Mouse (Mus musculus): ENCODE results near the gene Lrmp. TPM values are rescaled to one million over a fixed set of nuclear protein-coding genes. Genes with fewer than 3 reads are reported as not detected.

Lrmp gene
- polyA plus RNA-seq, 1 experiment: 1.9 TPM

DNA sequence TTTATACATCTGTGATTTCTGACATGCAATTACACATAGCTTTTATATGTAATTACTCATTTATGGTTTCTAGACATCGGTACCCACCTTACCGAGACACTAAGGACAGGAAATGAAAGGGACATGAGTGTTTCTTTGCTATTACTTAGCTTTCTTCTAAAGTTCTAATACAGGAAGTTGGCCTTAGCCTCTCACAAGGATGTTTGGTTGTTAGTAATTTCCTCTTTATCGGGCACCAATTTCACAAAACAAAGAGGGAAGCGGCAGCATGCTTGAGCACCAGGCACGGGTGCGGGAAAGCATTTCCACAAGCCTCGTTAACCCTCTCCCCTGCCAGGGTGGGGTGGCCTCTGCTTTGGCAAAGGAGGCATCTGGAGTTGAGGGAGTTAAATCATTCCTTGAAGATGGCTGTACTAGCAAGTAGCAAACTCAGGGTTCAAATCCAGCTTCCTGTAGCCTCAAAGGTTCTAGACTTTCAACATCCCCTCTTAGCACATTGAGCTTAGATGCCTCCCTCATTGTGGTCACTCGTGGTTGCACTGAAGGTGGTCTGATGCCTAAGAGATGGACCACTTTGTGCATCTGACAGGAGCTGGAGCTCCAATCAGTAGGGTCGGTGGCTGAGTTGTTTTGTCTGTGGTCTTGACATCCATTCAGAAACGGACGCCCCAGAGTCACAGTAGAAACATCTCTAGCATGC is 24.5 kb downstream of the Lrmp start:
- Histone ChIP-seq H3K27ac (replicated peaks; ENCODE audit: low read depth, low read length) (peak overlapping the region; percentile 14), H3K4me1 (ENCODE audit: control insufficient read depth, insufficient read depth, insufficient read length, low read length) (peaks cover 4% of the 10 kb centered on the region; the same call in 1 of the 2 replicates)

DNA sequence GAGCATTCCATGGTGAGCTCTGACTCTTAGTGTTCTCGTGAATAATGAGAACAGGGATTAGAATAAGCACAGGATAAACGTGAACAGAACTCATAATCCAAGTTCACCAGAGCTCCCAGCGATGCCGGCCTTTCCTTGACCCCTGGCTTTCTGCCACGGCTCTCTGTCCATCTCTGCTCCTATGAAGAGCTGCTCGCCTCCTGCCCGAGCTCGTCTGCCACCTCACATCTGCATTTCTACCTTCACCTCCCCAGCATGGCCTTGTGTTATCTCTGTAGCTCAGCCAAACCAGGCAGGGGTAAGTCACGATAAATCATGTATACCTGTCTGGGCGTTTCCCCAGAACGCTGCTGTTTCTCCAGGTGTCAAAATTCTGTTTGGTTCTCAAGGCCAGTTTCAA is 25.3 kb downstream of the Lrmp start:
- no peak overlapping the region for H3K27ac ChIP-seq (replicated peaks; ENCODE audit: low read depth, low read length)
- H3K4me1 ChIP-seq (ENCODE audit: control insufficient read depth, insufficient read depth, insufficient read length, low read length): peaks cover 2% of the 10 kb centered on the region; the same call in 1 of the 2 replicates

More for the DNA sequence above, 24.5 kb downstream of the Lrmp start:
- no peak overlapping the region for H3K4me3 ChIP-seq (ENCODE audit: insufficient read depth, low read depth, low read length)

DNA sequence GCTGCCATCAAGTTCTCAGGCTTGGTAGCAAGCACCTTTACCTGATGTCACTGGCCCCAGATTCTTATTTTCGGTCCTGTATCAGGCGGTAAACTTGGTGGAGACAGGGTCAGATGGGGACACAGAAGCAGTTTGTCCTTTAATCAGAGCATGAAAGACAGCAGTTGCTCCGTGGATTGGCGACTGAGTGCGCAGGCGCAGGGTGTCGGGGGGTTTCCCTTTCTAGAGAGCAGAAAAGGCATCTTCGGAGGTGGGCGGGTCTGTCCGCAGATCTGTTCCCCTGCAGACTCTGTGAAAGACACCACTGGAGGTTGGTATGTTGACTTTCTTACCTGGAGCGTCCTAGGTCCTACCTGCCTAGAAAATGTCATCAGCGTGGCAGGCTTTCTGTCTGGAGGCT is 26.4 kb downstream of the Lrmp start:
- peaks cover 2% of the 10 kb centered on the region; the same call in 1 of the 2 replicates for H3K4me1 ChIP-seq (ENCODE audit: control insufficient read depth, insufficient read depth, insufficient read length, low read length)
- H3K4me3 ChIP-seq (ENCODE audit: insufficient read depth, low read depth, low read length): no peak overlapping the region
- H3K27ac ChIP-seq (replicated peaks; ENCODE audit: low read depth, low read length): no peak overlapping the region

More for the DNA sequence above, 25.3 kb downstream of the Lrmp start:
- no peak overlapping the region for H3K4me3 ChIP-seq (ENCODE audit: insufficient read depth, low read depth, low read length)

DNA sequence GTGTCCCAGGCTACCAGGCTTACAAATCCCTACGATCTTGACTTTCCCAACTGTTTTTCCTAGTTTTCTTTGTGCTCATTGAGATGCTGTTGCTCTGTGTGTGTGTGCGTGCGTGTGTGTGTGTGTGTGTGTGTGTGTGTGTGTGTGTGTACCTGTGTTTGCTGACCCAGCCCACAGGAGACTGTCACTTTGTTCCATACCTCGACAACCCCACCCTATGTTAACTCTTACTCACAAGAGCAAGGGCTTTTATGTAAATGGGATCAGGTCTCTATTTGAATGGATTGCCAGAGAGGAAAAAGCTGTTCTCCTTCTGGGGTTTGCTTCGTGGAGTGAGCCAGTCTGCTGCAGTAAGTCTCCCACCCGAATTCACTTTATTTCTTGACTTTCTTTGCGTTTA is 29.7 kb downstream of the Lrmp start:
- Histone ChIP-seq H3K27ac (replicated peaks; ENCODE audit: low read depth, low read length) (no peak overlapping the region), H3K4me3 (ENCODE audit: insufficient read depth, low read depth, low read length) (no peak overlapping the region), H3K4me1 (ENCODE audit: control insufficient read depth, insufficient read depth, insufficient read length, low read length) (no peaks in the 10 kb centered on the region)

DNA sequence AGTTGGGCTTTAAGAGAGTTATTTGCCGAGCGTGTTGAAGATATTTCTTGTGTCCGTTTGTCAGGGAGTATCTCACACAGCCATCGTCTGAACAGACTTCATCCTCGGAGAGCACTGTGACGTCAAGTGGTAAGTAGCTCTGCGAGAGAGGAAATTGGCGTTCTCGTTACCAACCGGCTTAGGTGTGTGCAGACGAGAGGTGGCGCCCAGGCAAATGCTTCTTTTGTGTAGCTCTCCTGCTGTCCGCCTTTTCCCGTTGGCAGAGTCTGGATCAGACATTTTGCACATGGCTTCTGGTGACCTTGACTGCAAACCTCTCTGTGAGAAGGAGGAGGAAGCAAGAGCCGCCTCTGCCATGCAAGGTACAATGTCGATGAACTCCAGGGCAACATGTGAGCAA is 32.3 kb downstream of the Lrmp start:
- H3K27ac ChIP-seq (replicated peaks; ENCODE audit: low read depth, low read length): no peak overlapping the region
- H3K4me1 ChIP-seq (ENCODE audit: control insufficient read depth, insufficient read depth, insufficient read length, low read length): no peaks in the 10 kb centered on the region
- no peak overlapping the region for H3K4me3 ChIP-seq (ENCODE audit: insufficient read depth, low read depth, low read length)

DNA sequence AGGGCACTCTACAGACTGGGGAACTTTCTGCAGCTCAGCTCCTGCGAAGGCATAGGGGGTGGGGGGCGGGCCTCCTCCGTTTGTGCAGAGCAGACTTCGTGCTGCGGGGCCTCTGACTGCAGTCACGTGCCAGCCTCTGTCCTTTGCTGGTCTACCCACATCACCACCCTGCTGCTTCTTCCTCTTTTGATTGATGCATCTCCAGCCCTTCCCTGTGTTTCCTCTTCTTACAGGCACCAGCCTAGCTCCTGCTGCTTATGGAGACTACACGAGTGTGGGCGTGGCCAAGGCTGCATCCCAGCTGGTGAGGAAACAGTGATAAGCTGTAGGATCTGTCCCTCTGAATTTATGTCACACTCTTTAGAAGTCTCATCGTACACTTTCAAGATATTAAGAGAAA is 33.6 kb downstream of the Lrmp start:
- Histone ChIP-seq H3K4me3 (ENCODE audit: insufficient read depth, low read depth, low read length) (no peak overlapping the region), H3K4me1 (ENCODE audit: control insufficient read depth, insufficient read depth, insufficient read length, low read length) (no peaks in the 10 kb centered on the region), H3K27ac (replicated peaks; ENCODE audit: low read depth, low read length) (no peak overlapping the region)

DNA sequence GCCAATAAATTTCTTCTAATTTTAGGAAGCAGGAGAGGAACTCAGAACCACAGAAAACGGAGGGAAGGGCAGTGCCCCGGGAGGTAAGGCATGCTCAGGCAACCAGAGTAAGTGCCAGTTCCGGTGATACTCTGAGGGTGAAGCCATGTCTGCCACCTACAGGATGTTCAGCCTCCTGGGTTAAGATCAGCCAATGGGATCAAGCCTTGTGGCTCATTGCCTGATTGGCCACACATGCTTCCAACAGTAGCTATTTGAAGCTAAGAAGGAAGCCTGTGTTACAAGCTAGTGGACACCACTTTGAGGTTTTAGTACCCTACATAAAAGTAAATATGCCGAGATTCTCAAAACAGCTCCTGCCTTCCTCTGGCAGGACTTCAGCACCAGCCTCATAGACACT is 43.2 kb downstream of the Lrmp start:
- Histone ChIP-seq H3K4me1 (ENCODE audit: control insufficient read depth, insufficient read depth, insufficient read length, low read length) (no peaks in the 10 kb centered on the region), H3K27ac (replicated peaks; ENCODE audit: low read depth, low read length) (no peak overlapping the region), H3K4me3 (ENCODE audit: insufficient read depth, low read depth, low read length) (no peak overlapping the region)

DNA sequence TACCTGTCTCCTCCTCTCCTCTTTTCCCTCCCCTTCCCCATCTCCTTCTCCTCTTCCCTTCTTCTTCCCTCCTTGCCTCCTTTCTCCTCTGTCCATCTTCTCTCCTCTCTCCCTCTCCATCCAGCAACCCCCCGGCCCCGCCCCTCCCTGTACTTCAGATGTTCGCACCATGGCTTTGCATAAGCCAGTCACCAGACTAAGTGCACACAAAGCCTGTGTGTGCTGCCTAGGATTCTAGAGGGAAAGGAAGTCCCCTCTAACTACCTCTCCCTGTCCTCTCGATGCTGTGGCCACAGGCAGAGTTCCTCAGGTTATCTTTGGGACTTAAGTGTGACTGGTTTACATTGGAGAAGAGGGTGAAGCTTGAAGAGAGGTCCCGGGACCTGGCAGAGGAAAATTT is 45.1 kb downstream of the Lrmp start:
- no peak overlapping the region for H3K27ac ChIP-seq (replicated peaks; ENCODE audit: low read depth, low read length)
- H3K4me1 ChIP-seq (ENCODE audit: control insufficient read depth, insufficient read depth, insufficient read length, low read length): no peaks in the 10 kb centered on the region
- no peak overlapping the region for H3K4me3 ChIP-seq (ENCODE audit: insufficient read depth, low read depth, low read length)

DNA sequence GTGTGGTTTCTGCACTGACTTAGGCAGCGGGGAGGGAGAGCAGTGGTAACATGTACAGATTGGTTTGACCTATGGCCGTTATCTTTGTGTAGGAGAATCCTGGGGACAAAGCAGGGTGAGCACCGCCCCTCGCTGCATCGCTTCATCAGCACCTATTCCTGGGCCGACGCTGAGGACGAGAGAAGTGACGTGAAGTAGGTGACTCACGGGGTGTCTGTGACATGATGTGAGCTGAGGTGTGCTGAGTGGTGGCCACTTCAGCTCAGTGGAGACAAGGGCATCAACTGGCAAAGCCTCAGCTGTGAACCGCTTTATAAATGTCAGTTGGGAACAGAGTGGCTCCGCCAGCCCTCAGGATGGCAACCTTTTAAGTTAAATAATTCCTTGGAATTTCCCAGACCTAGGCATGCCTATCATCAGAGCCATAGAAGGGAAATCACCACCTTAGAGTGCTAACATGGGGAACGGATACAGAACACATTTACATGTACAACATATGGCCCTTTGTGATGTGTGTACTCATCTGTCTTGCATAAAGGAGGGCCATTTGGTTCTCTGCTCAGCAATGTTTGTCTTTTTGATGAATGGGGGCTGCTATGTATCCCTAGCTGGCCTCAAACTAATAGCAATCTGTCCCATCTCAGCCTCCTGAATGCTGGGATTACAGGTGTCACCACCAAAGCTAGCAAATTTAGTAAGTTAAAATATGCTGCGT is 56.6 kb downstream of the Lrmp start:
- H3K4me3 ChIP-seq (ENCODE audit: insufficient read depth, low read depth, low read length): no peak overlapping the region
- no peak overlapping the region for H3K27ac ChIP-seq (replicated peaks; ENCODE audit: low read depth, low read length)
- no peaks in the 10 kb centered on the region; the same call in 1 of the 2 replicates for H3K4me1 ChIP-seq (ENCODE audit: control insufficient read depth, insufficient read depth, insufficient read length, low read length)

DNA sequence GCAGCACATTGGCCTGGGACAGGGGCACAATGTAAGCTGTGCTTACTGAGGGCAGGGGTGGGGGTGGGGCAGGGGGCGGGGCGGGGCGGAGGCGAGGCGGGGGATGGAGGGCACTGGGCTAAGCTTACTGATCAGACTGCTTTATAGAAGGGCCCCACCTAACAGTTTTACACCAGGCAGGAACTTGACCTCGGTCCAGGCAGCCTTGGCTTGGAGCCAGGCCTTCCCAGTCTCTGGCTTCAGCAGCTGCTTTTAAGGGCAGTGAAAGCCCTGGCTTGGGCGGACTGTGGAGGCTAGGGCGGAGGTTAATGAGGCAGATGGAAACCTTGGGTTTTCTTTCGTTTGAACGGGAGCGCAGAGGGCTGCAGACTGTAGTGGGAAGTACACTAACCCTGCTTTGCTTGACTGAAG is 58.3 kb downstream of the Lrmp start:
- Histone ChIP-seq H3K4me3 (ENCODE audit: insufficient read depth, low read depth, low read length) (no peak overlapping the region), H3K27ac (replicated peaks; ENCODE audit: low read depth, low read length) (no peak overlapping the region), H3K4me1 (ENCODE audit: control insufficient read depth, insufficient read depth, insufficient read length, low read length) (no peaks in the 10 kb centered on the region; the same call in 1 of the 2 replicates)

DNA sequence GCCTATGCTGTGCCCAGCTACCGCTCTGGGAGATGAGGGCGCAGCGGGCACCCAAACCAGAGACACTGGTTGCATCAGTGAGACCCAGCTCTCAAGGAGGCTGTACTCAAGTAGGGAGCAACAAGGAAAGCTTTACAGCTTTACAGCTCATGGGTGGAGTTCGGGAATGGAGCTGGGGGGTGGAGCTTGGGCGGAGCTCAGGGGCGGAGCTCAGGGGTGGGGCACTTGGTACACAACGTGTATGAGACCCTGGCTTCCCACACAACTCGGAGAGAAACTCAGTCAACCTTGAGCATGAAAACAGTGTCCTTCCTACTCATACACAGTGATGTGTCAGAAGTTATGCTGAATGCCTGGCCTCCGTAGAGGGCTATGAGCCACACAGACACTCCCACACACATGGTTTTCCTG is 60.1 kb downstream of the Lrmp start:
- no peaks in the 10 kb centered on the region; the same call in 1 of the 2 replicates for H3K4me1 ChIP-seq (ENCODE audit: control insufficient read depth, insufficient read depth, insufficient read length, low read length)
- H3K27ac ChIP-seq (replicated peaks; ENCODE audit: low read depth, low read length): no peak overlapping the region
- no peak overlapping the region for H3K4me3 ChIP-seq (ENCODE audit: insufficient read depth, low read depth, low read length)

DNA sequence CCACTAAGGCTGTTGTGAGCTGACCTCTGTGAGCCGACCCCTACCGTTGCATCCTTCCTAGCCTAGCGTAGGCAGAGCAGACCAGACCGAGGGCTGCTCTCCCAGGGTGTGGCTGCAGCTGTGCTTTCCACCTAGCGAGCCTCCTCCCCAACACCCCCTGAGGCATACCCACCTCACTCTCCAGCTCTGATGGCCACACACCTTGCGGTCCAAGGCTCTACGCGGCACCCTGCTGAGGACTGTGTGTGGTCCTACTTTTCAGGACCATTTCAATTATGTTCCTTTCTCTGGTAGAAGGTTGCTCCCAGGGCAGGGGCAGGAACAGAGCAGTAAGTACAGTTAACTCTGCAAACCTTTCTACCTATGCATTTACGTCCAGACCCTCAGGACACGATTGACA is 61.0 kb downstream of the Lrmp start:
- no peaks in the 10 kb centered on the region; the same call in 1 of the 2 replicates for H3K4me1 ChIP-seq (ENCODE audit: control insufficient read depth, insufficient read depth, insufficient read length, low read length)
- H3K4me3 ChIP-seq (ENCODE audit: insufficient read depth, low read depth, low read length): no peak overlapping the region
- H3K27ac ChIP-seq (replicated peaks; ENCODE audit: low read depth, low read length): no peak overlapping the region

DNA sequence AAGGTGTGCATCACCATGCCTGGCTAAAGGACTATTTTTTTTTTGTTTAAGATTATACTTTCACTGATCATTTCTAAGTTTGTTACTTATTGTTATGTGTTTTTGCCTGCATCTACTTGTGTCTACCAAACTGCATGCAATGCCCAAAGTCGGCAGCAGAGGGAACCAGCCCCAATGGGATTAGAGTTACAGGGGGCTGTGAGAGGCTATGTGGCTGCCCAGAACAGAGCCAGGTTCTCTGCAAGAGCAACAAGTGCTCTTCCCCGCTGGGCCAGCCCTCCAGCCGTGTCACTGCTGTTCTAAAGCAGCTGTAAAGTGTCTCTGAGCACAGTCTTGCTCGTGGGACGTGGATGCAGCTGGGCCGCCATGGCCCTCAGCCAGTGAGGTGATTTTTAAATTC is 64.2 kb downstream of the Lrmp start:
- Histone ChIP-seq H3K4me1 (ENCODE audit: control insufficient read depth, insufficient read depth, insufficient read length, low read length) (no peaks in the 10 kb centered on the region), H3K4me3 (ENCODE audit: insufficient read depth, low read depth, low read length) (no peak overlapping the region), H3K27ac (replicated peaks; ENCODE audit: low read depth, low read length) (no peak overlapping the region)

DNA sequence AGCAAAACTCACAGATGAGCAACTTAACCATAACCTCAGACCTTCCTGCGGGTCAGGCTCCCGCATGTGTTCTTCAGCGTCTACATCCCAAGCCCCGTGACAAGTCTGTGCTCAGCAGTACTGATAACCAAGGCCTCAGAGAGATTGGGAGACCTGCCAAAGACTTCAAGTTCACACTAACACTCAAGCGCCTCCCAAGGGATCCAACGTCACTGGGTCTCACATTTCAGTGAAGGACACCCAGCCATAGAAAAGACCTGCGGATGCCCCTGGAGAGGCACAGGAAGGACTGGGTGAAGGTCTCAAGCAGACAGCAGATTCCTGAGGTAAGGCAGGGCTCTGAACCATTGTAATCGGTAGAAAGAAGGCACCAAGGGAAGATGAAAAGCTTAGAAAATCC is 66.6 kb downstream of the Lrmp start:
- Histone ChIP-seq H3K4me3 (ENCODE audit: insufficient read depth, low read depth, low read length) (no peak overlapping the region), H3K27ac (replicated peaks; ENCODE audit: low read depth, low read length) (no peak overlapping the region)

DNA sequence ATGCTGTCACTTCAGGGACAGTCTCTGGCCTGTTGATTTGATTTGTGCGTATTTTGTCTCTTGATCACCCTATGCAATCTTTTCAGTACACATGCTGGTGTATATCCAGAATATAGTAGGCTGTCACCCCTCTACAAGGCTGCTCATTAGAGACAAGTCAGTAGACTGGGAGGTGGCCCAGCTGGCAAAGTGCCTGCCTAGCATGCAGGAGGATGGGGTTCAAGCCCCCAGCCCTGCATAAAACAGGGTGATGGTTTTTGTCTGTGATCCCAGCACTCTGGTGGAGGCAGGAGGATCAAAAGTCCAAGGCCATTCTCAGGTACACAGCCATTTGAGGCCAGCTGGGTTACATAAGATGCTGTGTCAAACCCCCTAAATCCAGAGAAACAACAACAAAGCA is 70.6 kb downstream of the Lrmp start:
- no peak overlapping the region for H3K27ac ChIP-seq (replicated peaks; ENCODE audit: low read depth, low read length)
- no peaks in the 10 kb centered on the region for H3K4me1 ChIP-seq (ENCODE audit: control insufficient read depth, insufficient read depth, insufficient read length, low read length)
- H3K4me3 ChIP-seq (ENCODE audit: insufficient read depth, low read depth, low read length): no peak overlapping the region

More for the DNA sequence above, 66.6 kb downstream of the Lrmp start:
- H3K4me1 ChIP-seq (ENCODE audit: control insufficient read depth, insufficient read depth, insufficient read length, low read length): no peaks in the 10 kb centered on the region
